Comparison of ENCODE assay signal across 7 mouse cellular contexts in the genomic region with DNA sequence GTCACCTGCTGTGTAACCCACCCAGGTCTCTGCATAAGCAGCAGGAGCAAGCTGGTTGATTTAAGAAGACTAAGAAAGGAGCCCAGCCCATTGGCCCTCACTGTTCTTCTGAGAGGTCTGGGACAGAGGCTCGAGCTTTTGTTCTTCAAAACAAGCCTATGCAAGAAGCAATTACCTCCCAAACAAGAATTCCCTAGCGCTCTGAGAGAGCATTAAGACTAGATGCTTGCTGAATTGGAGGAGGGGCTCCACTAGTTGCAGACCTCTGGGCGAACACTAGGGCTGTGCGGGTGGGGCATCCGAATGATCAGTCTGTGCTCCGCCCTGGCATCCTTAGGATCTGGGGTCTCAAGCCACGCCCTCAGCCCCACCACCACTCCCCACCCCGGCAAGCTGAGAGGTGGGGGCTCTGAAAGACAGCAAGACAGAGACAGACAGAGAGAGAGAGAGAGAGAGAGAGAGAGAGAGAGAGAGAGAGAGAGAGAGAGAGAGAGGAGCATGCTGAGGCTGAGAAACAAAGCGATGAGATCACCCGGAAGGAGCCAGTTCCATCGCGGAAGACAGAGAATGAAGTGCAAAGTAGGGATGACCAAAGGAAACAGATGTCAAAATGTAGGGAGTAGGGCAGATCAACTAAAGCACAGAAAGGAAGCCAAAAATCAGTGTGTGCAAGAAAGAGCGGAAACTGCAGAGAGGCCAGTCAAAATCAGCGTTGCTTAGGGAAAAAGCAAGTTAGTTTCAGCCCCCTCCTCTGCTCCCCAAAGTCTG. TPM values are rescaled to one million over a fixed set of nuclear protein-coding genes. Genes with fewer than 3 reads are reported as not detected.
DNase-seq lines count a peak whose midpoint lies in the region; ATAC-seq lines count a peak whose summit lies in the region.

No protein-coding gene starts in this region.

- H3K4me1 ChIP-seq in forebrain, embryonic 10.5 days: peaks cover 50% of the 10 kb centered on the region
- peaks cover 62% of the 10 kb centered on the region for H3K4me1 ChIP-seq in hindbrain, embryonic 13.5 days (replicated peaks)

- 4% methylated on average over 14 of the region's 14 CpGs for WGBS in forebrain, embryonic 10.5 days
- 3% methylated on average over 14 of the region's 14 CpGs for WGBS in hindbrain, embryonic 13.5 days

- H3K9ac ChIP-seq in hindbrain, embryonic 13.5 days: peak overlapping the region; percentile 61

- H3K4me3 ChIP-seq in forebrain, embryonic 10.5 days: peak overlapping the region; percentile 44
- peak overlapping the region; percentile 26 for H3K4me3 ChIP-seq in hindbrain, embryonic 13.5 days

- no peaks in the 10 kb centered on the region for H3K36me3 ChIP-seq in forebrain, embryonic 10.5 days (replicated peaks)
- no peaks in the 10 kb centered on the region for H3K36me3 ChIP-seq in hindbrain, embryonic 13.5 days

- H3K9me3 ChIP-seq in forebrain, embryonic 10.5 days: no peaks in the 10 kb centered on the region
- H3K9me3 ChIP-seq in hindbrain, embryonic 13.5 days: no peaks in the 10 kb centered on the region

- no peaks in the 10 kb centered on the region for H3K27me3 ChIP-seq in forebrain, embryonic 10.5 days (ENCODE audit: poor library complexity, severe bottlenecking)
- H3K27me3 ChIP-seq in hindbrain, embryonic 13.5 days: no peaks in the 10 kb centered on the region

- ATAC-seq in hindbrain, embryonic 13.5 days (ENCODE audit: low FRiP score): peak; percentile 88

- DNase-seq in thymus, postnatal 0 days (ENCODE audit: low spot score): peak; percentile 7
- no peak for DNase-seq in thymus, adult 18-20 months
- DNase-seq in forebrain, embryonic 10.5 days (ENCODE audit: extremely low spot score, low spot score): peak; percentile 79
- DNase-seq in lung, postnatal 4 days: peak; percentile 68 to 72
- peak; percentile 5 to 14 for DNase-seq in thymus, postnatal 36 days
- no peak for DNase-seq in left cerebral cortex, adult 9 months (ENCODE audit: low spot score in 2 of 2)

- H3K27ac ChIP-seq in forebrain, embryonic 10.5 days: peak overlapping the region; percentile 88
- peak overlapping the region; percentile 79 for H3K27ac ChIP-seq in hindbrain, embryonic 13.5 days

- H3K4me2 ChIP-seq in hindbrain, embryonic 13.5 days: peak overlapping the region; percentile 50

RNA-seq across cellular contexts. Expression of gene Gap43, which starts 34.3 kb away (rescaled TPM):
- 1.5 and 1.7 TPM in 2 replicates for polyA plus RNA-seq in thymus, postnatal 0 days (2015; fragmentation: Nextera tagmentation; extraction: Ambion mirVana)
- polyA plus RNA-seq in forebrain, embryonic 10.5 days (2016; fragmentation: Nextera tagmentation; extraction: Ambion mirVana): 34.5 and 39.4 TPM in 2 replicates
- polyA plus RNA-seq in hindbrain, embryonic 13.5 days (2015; fragmentation: Nextera tagmentation; extraction: Ambion mirVana): 994 and 1,047 TPM in 2 replicates

Comparison
In these comparisons a context has a peak if more than half of its experiments do, and no peak if none do; other contexts are left out.
1. DNase-seq: peak in thymus, postnatal 0 days (single experiment), forebrain, embryonic 10.5 days (single experiment), lung, postnatal 4 days (2 of 2) and thymus, postnatal 36 days (2 of 2); none in thymus, adult 18-20 months (0 of 2) and left cerebral cortex, adult 9 months (0 of 2).
2. RNA of gene Gap43, which starts 34.3 kb away (polyA plus RNA-seq): 994 to 1,047 TPM in hindbrain, embryonic 13.5 days; 34.5 to 39.4 TPM in forebrain, embryonic 10.5 days and 1.5 to 1.7 TPM in thymus, postnatal 0 days; every median in the first group is over 10 times any median in the second.